Mouse (Mus musculus) heart, postnatal 0 days (tissue): ENCODE data around the gene Zpbp2.

ENCODE experiments used
- CTCF ChIP-seq: IDR thresholded peaks from 2 replicates; pipeline ENCODE4 v1.5.1; 2016; ENCODE audit warnings: antibody characterized with exemption, control low read depth, low read depth
- EP300 ChIP-seq: IDR thresholded peaks from 2 replicates; pipeline ENCODE4 v1.6.1; 2016; ENCODE audit warnings: antibody characterized with exemption, low read depth

GRCm38 (mm10) chr11:98543414-98543813 lies 7.5 kb upstream of the Zpbp2 start:
- TF ChIP-seq CTCF: no peak
- no peak for TF ChIP-seq EP300
